Mouse (Mus musculus): ENCODE measurements around the gene Syngr1. TPM values are rescaled to one million over a fixed set of nuclear protein-coding genes. Genes with fewer than 3 reads are reported as not detected.

Syngr1 gene
- polyA plus RNA-seq, 1 experiment from 2014 or later = 24.3 TPM

DNA sequence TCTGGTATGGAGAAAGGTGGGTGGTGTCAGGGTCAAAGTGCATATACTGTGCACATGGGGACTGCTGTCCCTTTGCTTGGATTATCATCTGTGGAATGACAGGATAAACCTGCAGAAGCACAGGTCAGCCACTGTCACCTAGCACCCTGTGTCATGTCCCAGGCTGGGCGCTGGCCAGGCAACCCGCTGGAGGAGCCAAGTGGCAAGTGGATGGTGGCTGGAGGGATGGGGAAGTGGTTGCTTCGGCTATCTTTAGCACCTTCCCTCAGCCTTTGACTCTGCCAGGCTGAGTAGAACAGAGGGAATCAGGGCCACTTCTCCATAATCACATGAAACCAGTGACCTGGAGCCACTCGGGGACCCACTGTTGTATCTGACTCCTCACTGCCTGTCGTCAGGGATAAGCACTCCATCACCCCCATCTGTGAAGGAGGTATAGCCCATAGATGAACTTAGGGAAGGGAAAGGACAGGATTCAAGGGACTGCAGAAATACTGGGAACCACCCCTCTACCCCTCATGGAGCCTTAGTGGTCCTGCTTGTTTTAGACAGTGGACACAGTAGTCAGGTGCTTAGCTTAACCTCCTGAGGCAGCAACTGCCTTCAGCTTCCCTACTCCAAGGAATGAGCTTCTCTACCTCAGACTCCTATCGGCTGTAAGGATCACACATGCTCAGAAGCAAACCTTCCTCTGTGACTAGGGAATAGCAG is 16.3 kb upstream of the Syngr1 start:
- no peak overlapping the region for H3K4me2 ChIP-seq (ENCODE audit: low read length)
- no peak overlapping the region for H3K4me3 ChIP-seq (ENCODE audit: low read depth, low read length)
- H3K9ac ChIP-seq (ENCODE audit: low read length) = no peak overlapping the region
- ATAC-seq (replicated peaks; ENCODE audit: low FRiP score, low TSS enrichment, low read depth) (no peak), DNase-seq (ENCODE audit: low spot score) (no peak)
- WGBS = 60% methylated on average over 6 of the region's 6 CpGs
- H3K27me3 ChIP-seq (replicated peaks; ENCODE audit: control insufficient read depth, insufficient read depth, low read length) = no peaks in the 10 kb centered on the region
- peaks cover 33% of the 10 kb centered on the region for H3K36me3 ChIP-seq (ENCODE audit: control insufficient read depth, insufficient read depth, low read length)
- no peaks in the 10 kb centered on the region for H3K9me3 ChIP-seq (ENCODE audit: control insufficient read depth, low read length)
- H3K27ac ChIP-seq (ENCODE audit: low read depth) = no peak overlapping the region
- no peaks in the 10 kb centered on the region for H3K4me1 ChIP-seq (replicated peaks; ENCODE audit: control insufficient read depth, insufficient read depth, low read length)

DNA sequence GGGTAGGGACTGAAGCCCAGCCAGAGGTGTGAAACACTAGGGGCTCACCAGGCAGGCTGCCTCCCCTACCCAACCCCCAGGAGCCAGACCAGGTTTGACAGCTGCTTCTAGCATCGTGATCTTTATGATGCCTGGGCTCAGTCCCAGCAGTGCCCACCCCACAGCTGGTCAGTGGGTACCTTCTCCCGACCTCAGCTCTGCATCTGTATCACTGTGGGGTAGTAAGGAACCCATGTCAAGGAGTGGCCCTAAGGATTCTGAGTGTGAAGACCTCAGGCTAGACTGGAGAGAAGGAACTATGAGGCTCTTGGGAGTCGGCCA is 15.8 kb upstream of the Syngr1 start:
- H3K9ac ChIP-seq (ENCODE audit: low read length) = no peak overlapping the region
- H3K4me2 ChIP-seq (ENCODE audit: low read length) = no peak overlapping the region
- ATAC-seq (replicated peaks; ENCODE audit: low FRiP score, low TSS enrichment, low read depth) = no peak
- no peaks in the 10 kb centered on the region for H3K9me3 ChIP-seq (ENCODE audit: control insufficient read depth, low read length)
- H3K4me3 ChIP-seq (ENCODE audit: low read depth, low read length) = no peak overlapping the region
- no peaks in the 10 kb centered on the region for H3K4me1 ChIP-seq (replicated peaks; ENCODE audit: control insufficient read depth, insufficient read depth, low read length)
- no peak overlapping the region; the same call in 1 of the 2 replicates for H3K27ac ChIP-seq (ENCODE audit: low read depth)
- H3K27me3 ChIP-seq (replicated peaks; ENCODE audit: control insufficient read depth, insufficient read depth, low read length) = no peaks in the 10 kb centered on the region
- no peak for DNase-seq (ENCODE audit: low spot score)
- WGBS = 37% methylated on average over 3 of the region's 3 CpGs
- H3K36me3 ChIP-seq (ENCODE audit: control insufficient read depth, insufficient read depth, low read length) = peaks cover 38% of the 10 kb centered on the region

DNA sequence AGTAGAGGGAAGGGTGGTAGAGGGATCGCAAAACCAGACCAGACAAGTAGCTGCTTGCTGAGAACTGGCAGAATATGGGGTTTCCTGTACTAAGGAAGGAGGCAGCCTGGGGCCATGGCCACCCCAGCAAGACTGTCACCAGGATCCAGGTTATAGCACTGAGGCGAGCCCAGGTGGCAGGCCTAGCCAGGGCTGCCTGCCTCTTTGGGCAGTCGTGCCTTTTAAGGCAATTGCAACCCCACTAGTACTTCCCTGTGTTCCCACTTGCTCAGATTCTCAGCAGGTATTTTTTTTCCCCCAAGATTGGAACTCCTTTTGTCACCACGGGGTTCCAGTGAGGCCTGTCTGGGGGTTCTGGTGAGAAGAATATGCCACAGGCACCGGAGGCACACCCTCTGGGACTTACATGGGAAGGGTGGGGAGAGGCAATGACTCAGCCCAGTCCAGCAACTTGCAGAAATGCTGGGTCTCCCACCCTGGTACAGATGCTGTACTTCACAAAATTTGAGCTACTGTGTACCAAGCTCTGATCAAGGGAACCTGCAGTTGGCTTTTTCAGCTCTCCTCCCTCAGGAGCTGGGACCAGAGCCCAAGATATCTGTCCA is 15.3 kb upstream of the Syngr1 start:
- peaks cover 43% of the 10 kb centered on the region for H3K36me3 ChIP-seq (ENCODE audit: control insufficient read depth, insufficient read depth, low read length)
- H3K4me1 ChIP-seq (replicated peaks; ENCODE audit: control insufficient read depth, insufficient read depth, low read length) = no peaks in the 10 kb centered on the region
- ATAC-seq (replicated peaks; ENCODE audit: low FRiP score, low TSS enrichment, low read depth) = peak; percentile 33; the same call in 1 of the 2 replicates
- H3K4me2 ChIP-seq (ENCODE audit: low read length) = no peak overlapping the region
- H3K27me3 ChIP-seq (replicated peaks; ENCODE audit: control insufficient read depth, insufficient read depth, low read length) = no peaks in the 10 kb centered on the region
- H3K4me3 ChIP-seq (ENCODE audit: low read depth, low read length) = no peak overlapping the region
- H3K9me3 ChIP-seq (ENCODE audit: control insufficient read depth, low read length) = no peaks in the 10 kb centered on the region
- DNase-seq (ENCODE audit: low spot score) = no peak
- no peak overlapping the region; the same call in 1 of the 2 replicates for H3K27ac ChIP-seq (ENCODE audit: low read depth)
- WGBS = 28% methylated on average over 5 of the region's 5 CpGs
- no peak overlapping the region for H3K9ac ChIP-seq (ENCODE audit: low read length)

DNA sequence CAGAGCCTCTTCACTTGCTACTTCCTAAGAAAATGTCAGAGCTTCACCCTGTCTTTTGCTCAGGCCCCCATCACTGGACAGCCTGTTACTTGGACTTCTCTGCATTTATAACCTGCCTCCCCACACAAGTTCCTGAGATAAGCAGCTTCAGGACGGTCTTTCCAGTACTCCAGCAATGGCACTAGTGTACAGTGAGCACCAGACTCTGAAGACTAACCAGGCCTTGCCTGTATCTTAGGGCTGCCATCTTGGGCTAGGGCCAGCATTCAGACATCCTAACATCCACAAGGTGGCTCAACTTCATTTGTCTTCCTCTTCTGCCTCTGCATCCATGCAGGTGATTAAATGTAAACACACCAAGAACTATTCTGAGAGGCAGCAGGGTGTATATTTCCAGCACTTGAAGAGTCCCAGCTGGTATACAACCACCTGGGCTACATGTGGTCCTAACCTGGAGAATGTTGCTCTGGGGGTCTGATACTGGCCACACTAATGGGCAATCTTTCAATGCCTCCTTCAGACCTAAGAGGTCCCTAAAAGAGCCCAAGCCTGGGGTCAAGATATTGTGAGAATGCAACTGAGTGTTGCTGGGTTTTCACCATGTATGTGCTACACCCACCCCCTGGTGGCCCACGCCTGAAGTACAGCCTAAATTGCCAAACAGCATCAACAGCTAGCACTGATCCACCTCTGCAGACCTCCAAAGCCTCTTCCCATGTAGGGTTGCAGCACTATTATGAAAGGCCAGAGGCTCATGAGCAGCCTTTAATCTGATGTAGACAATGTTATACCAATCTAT is 14.6 kb upstream of the Syngr1 start:
- no peak overlapping the region for H3K4me2 ChIP-seq (ENCODE audit: low read length)
- ATAC-seq (replicated peaks; ENCODE audit: low FRiP score, low TSS enrichment, low read depth) (peak; percentile 36), DNase-seq (ENCODE audit: low spot score) (peak; percentile 95)
- H3K4me1 ChIP-seq (replicated peaks; ENCODE audit: control insufficient read depth, insufficient read depth, low read length) = peaks cover 2% of the 10 kb centered on the region; the same call in 1 of the 2 replicates
- H3K27me3 ChIP-seq (replicated peaks; ENCODE audit: control insufficient read depth, insufficient read depth, low read length) = no peaks in the 10 kb centered on the region
- no peak overlapping the region; the same call in 1 of the 2 replicates for H3K27ac ChIP-seq (ENCODE audit: low read depth)
- peaks cover 50% of the 10 kb centered on the region for H3K36me3 ChIP-seq (ENCODE audit: control insufficient read depth, insufficient read depth, low read length)
- H3K4me3 ChIP-seq (ENCODE audit: low read depth, low read length) = no peak overlapping the region
- 10% methylated on average over 2 of the region's 2 CpGs for WGBS
- no peak overlapping the region for H3K9ac ChIP-seq (ENCODE audit: low read length)
- no peaks in the 10 kb centered on the region for H3K9me3 ChIP-seq (ENCODE audit: control insufficient read depth, low read length)

DNA sequence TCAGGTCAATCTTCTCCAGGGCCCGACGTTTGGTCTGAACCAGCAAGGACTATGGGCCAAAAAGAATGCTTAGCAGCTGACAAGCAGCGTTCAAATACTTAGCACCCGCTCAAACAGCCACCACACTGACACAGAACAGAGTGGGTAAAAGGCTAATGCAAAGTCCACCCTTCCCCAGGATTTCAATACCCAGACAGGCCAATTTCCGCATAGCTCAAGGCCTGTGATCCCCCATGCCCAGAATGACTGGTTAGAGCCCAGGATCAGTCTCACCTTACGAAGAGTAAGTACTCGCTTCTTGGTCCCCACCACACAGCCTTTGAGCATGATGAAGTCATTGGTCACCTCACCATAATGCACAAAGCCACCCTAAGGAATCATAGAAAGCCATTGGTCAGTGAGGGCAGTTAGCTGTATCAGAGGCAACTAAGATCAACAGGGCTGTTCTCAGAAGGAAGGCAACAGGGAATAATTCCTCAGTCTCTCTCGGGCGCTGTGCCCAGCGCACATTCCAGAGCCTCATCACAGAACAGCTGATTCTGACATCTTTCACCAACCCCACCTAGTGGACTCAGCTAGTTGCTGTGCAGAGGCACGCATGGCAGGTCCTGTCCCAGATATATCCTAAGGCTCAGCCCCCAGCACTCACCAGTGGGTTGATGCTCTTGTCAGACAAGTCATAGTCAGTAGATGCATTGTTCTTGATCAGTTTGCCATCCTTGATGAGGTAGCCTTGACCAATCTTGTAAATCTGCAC is 12.9 kb upstream of the Syngr1 start:
- DNase-seq (ENCODE audit: low spot score) (no peak), ATAC-seq (replicated peaks; ENCODE audit: low FRiP score, low TSS enrichment, low read depth) (no peak)
- H3K4me2 ChIP-seq (ENCODE audit: low read length) = no peak overlapping the region
- no peak overlapping the region for H3K4me3 ChIP-seq (ENCODE audit: low read depth, low read length)
- H3K27ac ChIP-seq (ENCODE audit: low read depth) = no peak overlapping the region
- H3K9me3 ChIP-seq (ENCODE audit: control insufficient read depth, low read length) = no peaks in the 10 kb centered on the region
- H3K9ac ChIP-seq (ENCODE audit: low read length) = no peak overlapping the region
- H3K4me1 ChIP-seq (replicated peaks; ENCODE audit: control insufficient read depth, insufficient read depth, low read length) = peaks cover 9% of the 10 kb centered on the region; the same call in 1 of the 2 replicates
- no peaks in the 10 kb centered on the region for H3K27me3 ChIP-seq (replicated peaks; ENCODE audit: control insufficient read depth, insufficient read depth, low read length)
- WGBS = 70% methylated on average over 11 of the region's 11 CpGs
- peaks cover 59% of the 10 kb centered on the region for H3K36me3 ChIP-seq (ENCODE audit: control insufficient read depth, insufficient read depth, low read length)

DNA sequence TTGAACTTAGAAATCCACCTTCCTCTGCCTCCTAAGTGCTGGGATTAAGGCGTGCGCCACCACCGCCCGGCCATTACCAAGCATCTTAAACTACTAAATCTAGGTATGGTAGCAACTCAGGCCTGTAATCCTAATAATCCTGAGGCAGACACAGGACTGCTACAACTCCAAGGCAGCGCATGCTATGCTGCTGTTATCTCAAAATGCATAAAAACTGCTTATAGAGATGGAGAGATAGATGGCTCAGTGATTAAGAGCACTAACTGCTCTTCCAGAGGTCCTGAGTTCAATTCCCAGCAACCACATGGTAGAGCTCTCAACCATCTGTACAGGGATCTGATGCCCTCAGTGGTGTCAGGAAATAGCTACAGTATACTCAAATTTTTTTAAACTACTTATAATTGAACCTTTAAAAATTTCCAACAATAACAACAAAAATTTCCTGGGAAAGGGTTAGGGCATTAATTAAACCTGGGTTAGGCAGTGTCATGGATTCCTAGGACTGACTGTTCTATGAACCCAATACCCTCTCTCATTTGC is 11.9 kb upstream of the Syngr1 start:
- H3K4me2 ChIP-seq (ENCODE audit: low read length) = peak overlapping the region; percentile 87; the same call in 1 of the 2 replicates
- no peak overlapping the region for H3K27ac ChIP-seq (ENCODE audit: low read depth)
- DNase-seq (ENCODE audit: low spot score) = no peak
- ATAC-seq (replicated peaks; ENCODE audit: low FRiP score, low TSS enrichment, low read depth) = no peak
- H3K9me3 ChIP-seq (ENCODE audit: control insufficient read depth, low read length) = no peaks in the 10 kb centered on the region
- no peak overlapping the region for H3K4me3 ChIP-seq (ENCODE audit: low read depth, low read length)
- peaks cover 59% of the 10 kb centered on the region for H3K36me3 ChIP-seq (ENCODE audit: control insufficient read depth, insufficient read depth, low read length)
- no peaks in the 10 kb centered on the region for H3K27me3 ChIP-seq (replicated peaks; ENCODE audit: control insufficient read depth, insufficient read depth, low read length)
- peaks cover 9% of the 10 kb centered on the region; the same call in 1 of the 2 replicates for H3K4me1 ChIP-seq (replicated peaks; ENCODE audit: control insufficient read depth, insufficient read depth, low read length)
- 87% methylated on average over 5 of the region's 5 CpGs for WGBS
- no peak overlapping the region for H3K9ac ChIP-seq (ENCODE audit: low read length)

DNA sequence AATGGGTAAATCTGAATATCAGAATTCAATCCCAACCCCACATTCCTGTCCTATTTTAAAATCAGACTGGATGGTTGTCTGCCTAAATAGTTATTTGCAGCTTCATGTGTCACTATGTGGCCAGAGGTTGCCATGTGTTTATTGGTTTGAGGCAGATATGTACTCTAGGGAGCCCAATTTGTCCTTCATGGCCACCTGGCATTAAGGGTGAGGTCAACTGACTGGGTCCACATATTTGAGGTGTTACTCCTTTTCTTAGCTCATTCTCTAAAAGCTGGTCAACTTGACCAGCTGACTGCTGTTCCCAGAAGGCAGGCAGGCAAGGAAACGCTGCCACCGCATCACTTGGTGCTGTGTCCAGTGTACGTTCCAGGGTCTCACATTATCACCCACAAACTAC is 11.2 kb upstream of the Syngr1 start:
- H3K9ac ChIP-seq (ENCODE audit: low read length) = peak overlapping the region; percentile 1; the same call in 1 of the 2 replicates
- no peaks in the 10 kb centered on the region for H3K27me3 ChIP-seq (replicated peaks; ENCODE audit: control insufficient read depth, insufficient read depth, low read length)
- no peak for DNase-seq (ENCODE audit: low spot score)
- H3K36me3 ChIP-seq (ENCODE audit: control insufficient read depth, insufficient read depth, low read length) = peaks cover 59% of the 10 kb centered on the region
- H3K4me1 ChIP-seq (replicated peaks; ENCODE audit: control insufficient read depth, insufficient read depth, low read length) = peaks cover 9% of the 10 kb centered on the region; the same call in 1 of the 2 replicates
- peak overlapping the region; percentile 87; the same call in 1 of the 2 replicates for H3K4me2 ChIP-seq (ENCODE audit: low read length)
- no peaks in the 10 kb centered on the region for H3K9me3 ChIP-seq (ENCODE audit: control insufficient read depth, low read length)
- no peak for ATAC-seq (replicated peaks; ENCODE audit: low FRiP score, low TSS enrichment, low read depth)
- H3K27ac ChIP-seq (ENCODE audit: low read depth) = no peak overlapping the region
- no peak overlapping the region for H3K4me3 ChIP-seq (ENCODE audit: low read depth, low read length)
- WGBS = 74% methylated on average over 3 of the region's 3 CpGs

Data from intestine, embryonic 14.5 days (tissue).